Mouse (Mus musculus): ENCODE measurements at regions not wholly inside any gene's neighbourhood (a gene's known extent, or its start where the extent isn't known, plus 50 kb on each side); places are given as distances from the start of the nearest gene placed in this dataset.

DNA sequence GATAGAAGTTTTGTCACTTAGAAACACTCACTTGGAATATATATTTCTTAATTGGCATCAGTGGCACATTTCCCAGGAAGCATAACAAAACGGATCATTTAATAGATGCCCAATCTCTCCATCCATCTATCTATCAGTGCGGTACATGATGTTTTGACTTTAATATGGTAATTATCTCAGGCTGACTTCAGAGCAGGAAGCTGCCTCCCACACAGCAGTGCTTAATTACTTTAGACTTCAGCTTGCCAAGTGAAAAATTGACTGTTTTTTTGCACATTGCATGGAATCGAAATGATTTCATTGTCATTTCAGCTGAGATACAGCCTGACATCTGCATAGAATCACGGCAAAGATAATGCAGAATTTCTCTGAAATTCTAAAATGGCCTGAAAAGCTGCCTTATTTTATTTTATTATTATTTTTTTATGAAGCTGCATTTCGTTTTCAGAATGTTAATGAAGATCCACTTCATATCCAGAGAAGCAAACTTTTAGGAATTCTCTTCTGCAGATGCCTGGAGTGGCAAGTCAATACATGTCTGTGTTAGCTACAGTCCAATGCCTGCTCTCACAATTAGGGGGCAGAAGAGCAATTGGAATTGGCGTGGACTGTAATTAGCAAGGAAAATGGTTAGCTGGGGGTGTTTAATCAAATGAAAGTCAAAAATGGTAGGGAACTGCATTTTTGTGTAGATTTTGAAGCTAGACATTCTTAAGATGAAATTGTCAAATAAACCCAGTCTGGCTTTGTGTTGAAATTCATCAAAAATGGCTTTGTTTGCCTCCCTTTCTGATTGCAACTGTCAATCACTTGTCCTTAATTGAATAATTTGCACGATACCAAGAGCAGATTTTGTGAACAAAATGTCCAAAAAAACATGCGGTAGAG, 240.3 kb downstream of the Ttll7 start:
- no peak for ATAC-seq (replicated peaks; ENCODE audit: low FRiP score, low TSS enrichment, poor library complexity, severe bottlenecking)

DNA sequence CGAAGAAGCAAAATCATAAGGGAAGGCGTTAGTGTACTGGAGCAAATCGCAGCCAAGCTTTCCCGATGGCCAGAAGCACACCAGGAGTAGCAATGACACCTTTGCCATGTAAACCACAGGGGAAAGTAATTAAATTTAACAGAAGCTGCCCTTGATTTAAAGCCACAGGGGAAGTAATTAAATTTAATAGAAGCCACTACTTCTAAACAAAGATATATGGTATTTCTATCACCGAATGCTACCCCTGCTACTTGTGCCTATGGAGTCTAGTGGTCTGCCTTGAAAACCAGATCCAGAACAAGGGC, 240.9 kb downstream of the Ttll7 start:
- no peak for ATAC-seq (replicated peaks; ENCODE audit: low FRiP score, low TSS enrichment, poor library complexity, severe bottlenecking)

GRCm38 (mm10) chr3:147096179-147096578, 244.0 kb downstream of the Ttll7 start:
- no peak for ATAC-seq (replicated peaks; ENCODE audit: low FRiP score, low TSS enrichment, poor library complexity, severe bottlenecking)

- ATAC-seq (replicated peaks; ENCODE audit: low FRiP score, low TSS enrichment, poor library complexity, severe bottlenecking): no peak
Observed at GRCm38 (mm10) chr3:147098065-147098580, 246.0 kb downstream of the Ttll7 start.

GRCm38 (mm10) chr3:147098611-147099010, 246.4 kb downstream of the Ttll7 start:
- no peak for ATAC-seq (replicated peaks; ENCODE audit: low FRiP score, low TSS enrichment, poor library complexity, severe bottlenecking)

DNA sequence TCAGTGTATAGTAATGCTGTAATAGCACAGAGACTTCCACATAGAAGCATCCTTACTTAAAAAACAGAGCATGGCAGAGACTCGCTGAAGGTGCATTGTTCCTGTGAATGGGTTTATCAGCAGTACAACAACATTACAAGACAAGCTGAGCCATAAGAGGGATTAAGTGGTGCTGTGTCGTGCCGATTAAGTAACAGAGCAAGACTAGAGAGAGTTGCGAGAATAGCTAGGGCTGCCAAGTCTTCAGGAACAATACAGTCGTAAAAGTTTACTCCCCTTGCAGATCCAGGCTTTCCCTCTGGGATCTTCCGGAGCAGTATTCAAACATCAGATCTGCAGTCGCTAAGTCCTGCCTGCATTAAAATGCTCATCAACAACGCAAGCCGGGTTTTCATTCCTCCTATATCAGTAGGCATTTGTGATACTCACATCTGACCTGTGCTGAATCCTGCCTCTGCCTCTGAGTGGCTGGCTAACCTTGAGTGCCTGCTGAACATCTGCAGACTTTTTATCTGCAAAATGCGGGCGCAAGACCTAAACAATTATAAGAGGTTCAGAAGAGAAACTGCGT, 247.1 kb downstream of the Ttll7 start:
- ATAC-seq (replicated peaks; ENCODE audit: low FRiP score, low TSS enrichment, poor library complexity, severe bottlenecking): no peak

GRCm38 (mm10) chr3:147101053-147101764, 249.0 kb downstream of the Ttll7 start:
- ATAC-seq (replicated peaks; ENCODE audit: low FRiP score, low TSS enrichment, poor library complexity, severe bottlenecking): no peak

- ATAC-seq (replicated peaks; ENCODE audit: low FRiP score, low TSS enrichment, poor library complexity, severe bottlenecking): no peak
Observed at GRCm38 (mm10) chr3:147101765-147102113, 249.6 kb downstream of the Ttll7 start.

DNA sequence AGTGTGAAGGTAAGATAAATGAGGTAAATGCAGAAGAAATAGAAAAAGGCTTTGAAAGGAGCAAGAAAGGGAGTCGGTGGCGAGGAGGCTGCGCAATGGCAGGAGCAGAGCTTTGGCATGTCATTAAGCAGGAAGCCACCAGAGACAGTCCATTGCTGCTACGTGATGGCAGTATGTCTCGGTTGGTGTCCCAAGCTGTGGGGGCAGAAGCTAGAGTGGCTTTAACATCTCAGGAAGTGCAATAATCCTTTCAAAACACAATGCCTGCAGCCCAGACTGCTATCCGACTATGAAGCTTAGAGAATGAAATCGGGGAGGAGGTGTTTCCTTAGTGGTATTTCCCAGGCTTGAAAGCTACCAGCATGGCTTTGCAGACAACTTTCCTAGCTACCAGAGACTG, 251.3 kb downstream of the Ttll7 start:
- ATAC-seq (replicated peaks; ENCODE audit: low FRiP score, low TSS enrichment, poor library complexity, severe bottlenecking): no peak

DNA sequence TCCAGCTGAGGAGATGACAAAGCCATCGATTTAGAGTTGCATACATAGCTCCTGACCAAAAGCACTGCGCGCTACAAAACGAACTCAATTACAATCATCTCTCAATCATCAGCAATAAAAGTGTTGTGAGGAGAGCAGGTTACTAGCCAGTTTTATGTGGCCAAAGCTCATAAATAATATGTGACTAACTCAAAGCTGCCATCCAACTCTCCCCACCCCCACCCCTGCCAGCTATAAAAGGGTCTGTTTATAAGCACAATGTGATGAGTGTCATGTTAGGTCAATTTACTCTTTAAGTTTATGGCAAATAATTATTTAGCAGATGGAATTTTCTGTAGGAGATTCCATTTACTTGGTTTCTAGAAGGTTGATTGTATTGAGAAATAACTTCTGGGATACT, 265.4 kb downstream of the Ttll7 start:
- ATAC-seq (replicated peaks; ENCODE audit: low FRiP score, low TSS enrichment, poor library complexity, severe bottlenecking): no peak

GRCm38 (mm10) chr3:147118092-147118491, 265.9 kb downstream of the Ttll7 start:
- no peak for ATAC-seq (replicated peaks; ENCODE audit: low FRiP score, low TSS enrichment, poor library complexity, severe bottlenecking)

DNA sequence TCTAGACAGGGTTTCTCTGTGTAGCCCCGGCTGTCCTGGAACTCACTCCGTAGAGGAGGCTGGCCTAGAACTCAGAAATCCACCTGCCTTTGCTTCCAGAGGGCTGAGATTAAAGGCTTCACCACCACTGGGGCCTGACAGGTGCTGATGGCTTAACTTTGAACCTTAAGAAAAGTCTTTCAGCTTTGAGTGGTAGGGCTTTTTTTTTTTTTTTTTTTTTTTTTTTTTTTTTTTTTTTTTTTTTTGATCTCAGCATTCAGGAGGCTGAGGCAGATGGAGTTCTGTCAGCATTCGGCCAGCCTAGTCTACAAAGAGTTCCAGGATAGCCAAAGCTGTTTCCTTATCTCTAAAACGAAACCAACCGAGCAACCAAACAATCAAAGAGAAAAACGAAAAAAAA, 266.5 kb downstream of the Ttll7 start:
- ATAC-seq (replicated peaks; ENCODE audit: low FRiP score, low TSS enrichment, poor library complexity, severe bottlenecking): no peak

DNA sequence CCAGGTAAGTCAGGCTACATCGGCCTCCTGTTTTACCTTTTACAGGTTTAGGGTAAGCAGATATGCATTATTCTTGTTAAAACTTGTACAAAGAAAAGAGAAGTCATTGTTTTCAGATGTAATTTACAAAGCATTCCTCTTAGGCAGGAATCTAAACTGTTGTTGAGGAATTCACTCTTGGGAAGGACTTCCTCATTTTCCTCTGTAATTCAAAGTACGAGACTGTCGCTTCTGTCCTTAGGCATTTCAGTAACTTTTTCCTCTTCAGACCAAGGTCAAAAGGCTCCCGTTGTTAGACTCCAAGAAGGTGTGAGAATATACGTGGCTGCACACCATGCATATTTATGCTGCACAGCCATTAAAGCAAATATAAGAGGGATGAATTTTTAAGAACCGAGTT, 269.7 kb downstream of the Ttll7 start:
- ATAC-seq (replicated peaks; ENCODE audit: low FRiP score, low TSS enrichment, poor library complexity, severe bottlenecking): no peak

- no peak for ATAC-seq (replicated peaks; ENCODE audit: low FRiP score, low TSS enrichment, poor library complexity, severe bottlenecking)
Observed at GRCm38 (mm10) chr3:147127740-147128139, 275.6 kb downstream of the Ttll7 start.

GRCm38 (mm10) chr3:147132830-147133229, 280.7 kb downstream of the Ttll7 start:
- no peak for ATAC-seq (replicated peaks; ENCODE audit: low FRiP score, low TSS enrichment, poor library complexity, severe bottlenecking)

- ATAC-seq (replicated peaks; ENCODE audit: low FRiP score, low TSS enrichment, poor library complexity, severe bottlenecking): no peak
Observed at GRCm38 (mm10) chr3:147133408-147133807, 281.2 kb downstream of the Ttll7 start.

- ATAC-seq (replicated peaks; ENCODE audit: low FRiP score, low TSS enrichment, poor library complexity, severe bottlenecking): no peak
Observed at GRCm38 (mm10) chr3:147140414-147140813, 288.2 kb downstream of the Ttll7 start.

GRCm38 (mm10) chr3:147153456-147153855, 301.3 kb downstream of the Ttll7 start:
- ATAC-seq (replicated peaks; ENCODE audit: low FRiP score, low TSS enrichment, poor library complexity, severe bottlenecking): no peak

- no peak for ATAC-seq (replicated peaks; ENCODE audit: low FRiP score, low TSS enrichment, poor library complexity, severe bottlenecking)
Observed at GRCm38 (mm10) chr3:147153998-147154397, 301.8 kb downstream of the Ttll7 start.

GRCm38 (mm10) chr3:147163126-147163525, 311.0 kb downstream of the Ttll7 start:
- no peak for ATAC-seq (replicated peaks; ENCODE audit: low FRiP score, low TSS enrichment, poor library complexity, severe bottlenecking)

GRCm38 (mm10) chr3:147163540-147163939, 311.4 kb downstream of the Ttll7 start:
- no peak for ATAC-seq (replicated peaks; ENCODE audit: low FRiP score, low TSS enrichment, poor library complexity, severe bottlenecking)
